Mouse (Mus musculus) heart, adult 2 months (tissue): ENCODE results near the gene Mtus2. TPM values are rescaled to one million over a fixed set of nuclear protein-coding genes. Genes with fewer than 3 reads are reported as not detected.

ENCODE experiments used
- DNase-seq, 2 experiments: peaks; one replicate each; pipeline ENCODE4 v3.0.0; 2021
- H3K27ac ChIP-seq: fragments of 200-600 bp; 2 replicates; pipeline ENCODE4 v1.8.1; 2022
- H3K27me3 ChIP-seq: fragments of 200-500 bp; 2 replicates; pipeline ENCODE4 v1.6.1; 2012; ENCODE audit warnings: mild to moderate bottlenecking, low read length, inconsistent platforms, mixed read lengths; ENCODE audit not compliant: control insufficient read depth, insufficient read depth
- H3K36me3 ChIP-seq: fragments of 200-500 bp; 2 replicates; pipeline ENCODE4 v1.6.1; 2012; ENCODE audit warnings: low read length, inconsistent platforms; ENCODE audit not compliant: control insufficient read depth, insufficient read depth
- H3K4me1 ChIP-seq: fragments of 200-500 bp; 2 replicates; pipeline ENCODE4 v1.6.1; 2011; ENCODE audit warnings: low read length; ENCODE audit not compliant: control insufficient read depth, insufficient read depth
- H3K4me3 ChIP-seq: fragments of 200-600 bp; 2 replicates; pipeline ENCODE4 v1.8.1; 2022
- H3K79me2 ChIP-seq: fragments of 200-500 bp; replicated peaks from 2 replicates; pipeline ENCODE4 v1.6.1; 2012; ENCODE audit warnings: mild to moderate bottlenecking, inconsistent platforms, low read length, moderate library complexity, mixed read lengths; ENCODE audit not compliant: control insufficient read depth, insufficient read depth
- H3K9ac ChIP-seq: fragments of 200-500 bp; 2 replicates; pipeline ENCODE4 v1.6.1; 2012; ENCODE audit warnings: low read depth, mild to moderate bottlenecking, control low read depth, inconsistent platforms, low read length, mixed read lengths
- CTCF ChIP-seq: fragments of 200-600 bp; IDR thresholded peaks from 2 replicates; pipeline ENCODE4 v1.8.1; 2022; ENCODE audit warnings: antibody characterized with exemption, mild to moderate bottlenecking, moderate library complexity
- EP300 ChIP-seq: fragments of 200-500 bp; IDR thresholded peaks from 2 replicates; pipeline ENCODE4 v1.6.1; 2011; ENCODE audit warnings: low read depth, low read length, control low read depth; ENCODE audit not compliant: insufficient read depth
- POLR2A ChIP-seq: fragments of 200-500 bp; IDR thresholded peaks from 2 replicates; pipeline ENCODE4 v1.6.1; 2011; ENCODE audit warnings: mild to moderate bottlenecking, low read depth, low read length, control low read depth; ENCODE audit not compliant: insufficient read depth
- WGBS: fragments of 180-500 bp; shearing (Covaris S2); methylation state at CpG from one replicate; pipeline ENCODE4 v1.1.7; 2018; 5-methylcytosine and 5-hydroxymethylcytosine counted together
- intact Hi-C: fragments of 180-260 bp; cut with DNase I; formaldehyde crosslinking; loops from one replicate; pipeline ENCODE4 v1.15.1; 2025
- polyA plus RNA-seq: library from polyadenylated mRNA; depleted of rRNA; stranded (reverse); fragments of >200 nt; gene quantifications from 2 replicates; pipeline ENCODE4 v1.2.3, GENCODE M21; 2012; rRNA removed
- total RNA-seq, 2 experiments: library from RNA; stranded (reverse); gene quantifications; 2 replicates each; pipeline ENCODE4 v1.2.3; 2021

Mtus2 gene
- total and polyA plus RNA-seq, 3 experiments = 53.5 to 109 (median 96.9) TPM

DNA sequence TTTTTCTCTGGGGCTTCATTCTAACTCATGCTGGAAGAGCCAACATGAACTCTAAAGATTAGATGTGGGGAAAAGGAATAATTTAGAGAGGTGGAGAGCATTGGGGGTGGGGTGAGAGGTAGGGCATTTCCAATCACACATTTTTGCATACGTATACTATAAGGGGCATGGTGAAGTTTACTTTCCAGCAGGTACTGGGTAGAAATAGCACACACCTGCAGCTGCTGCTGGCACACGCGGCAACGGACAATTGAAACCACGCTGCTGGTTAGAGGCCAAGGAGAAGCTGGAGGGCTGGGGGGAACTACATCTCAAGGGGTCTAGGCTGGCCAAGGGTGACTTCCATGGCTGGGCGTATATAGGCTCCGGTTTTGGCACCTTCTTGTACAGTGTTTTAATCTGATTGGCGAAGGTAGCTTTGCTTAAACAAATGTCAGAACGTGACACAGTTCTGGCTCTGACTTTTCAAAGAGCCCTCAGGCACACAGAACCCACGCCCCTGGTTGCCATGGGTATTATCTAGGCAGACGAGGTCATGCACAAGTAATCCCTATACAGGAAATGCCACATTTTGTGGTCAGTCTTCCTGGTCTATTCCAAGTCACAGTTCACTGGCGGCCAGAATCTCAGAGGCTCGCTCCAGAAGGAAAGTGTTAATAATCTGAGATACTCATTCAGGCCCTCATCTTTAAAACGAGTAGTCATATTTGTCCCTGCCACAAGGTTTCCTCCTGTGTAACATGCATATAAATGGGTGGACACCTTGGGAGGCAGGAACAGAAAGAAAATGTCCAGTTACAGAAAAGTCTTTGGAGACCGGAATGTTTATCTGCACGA lies 404.0 kb downstream of the Mtus2 start:
- no peak for DNase-seq
- Histone ChIP-seq H3K4me1 (peaks cover 6% of the 10 kb centered on the region; the same call in 1 of the 2 replicates), H3K36me3 (no peaks in the 10 kb centered on the region), H3K27me3 (no peaks in the 10 kb centered on the region), H3K4me3 (no peak overlapping the region), H3K27ac (no peak overlapping the region), H3K79me2 (no peaks in the 10 kb centered on the region), H3K9ac (no peak overlapping the region)
- intact Hi-C loops = no loop called here
- 23% methylated on average over 16 of the region's 16 CpGs for WGBS
- TF ChIP-seq EP300 (no peak), POLR2A (no peak), CTCF (no peak)

DNA sequence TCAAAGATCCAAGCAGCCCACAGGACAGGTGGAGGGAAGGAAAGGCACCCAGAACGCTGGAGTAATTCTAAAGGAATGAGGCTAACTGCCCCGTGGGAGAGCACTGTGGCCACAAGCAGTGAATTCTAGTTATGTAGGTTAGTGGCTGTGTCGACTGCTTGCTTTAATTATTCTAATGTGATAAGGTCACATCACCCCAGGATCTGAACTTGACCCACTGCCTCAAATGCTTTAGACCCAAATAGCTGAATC lies 404.6 kb downstream of the Mtus2 start:
- intact Hi-C loops = no loop called here
- no peak for TF ChIP-seq POLR2A
- no peak for TF ChIP-seq CTCF
- no peak for TF ChIP-seq EP300
- DNase-seq = no peak
- WGBS = 27% methylated on average over 3 of the region's 3 CpGs
- Histone ChIP-seq H3K4me1 (peaks cover 5% of the 10 kb centered on the region; the same call in 1 of the 2 replicates), H3K4me3 (no peak overlapping the region), H3K27ac (no peak overlapping the region), H3K36me3 (no peaks in the 10 kb centered on the region), H3K79me2 (no peaks in the 10 kb centered on the region), H3K27me3 (no peaks in the 10 kb centered on the region), H3K9ac (no peak overlapping the region)

DNA sequence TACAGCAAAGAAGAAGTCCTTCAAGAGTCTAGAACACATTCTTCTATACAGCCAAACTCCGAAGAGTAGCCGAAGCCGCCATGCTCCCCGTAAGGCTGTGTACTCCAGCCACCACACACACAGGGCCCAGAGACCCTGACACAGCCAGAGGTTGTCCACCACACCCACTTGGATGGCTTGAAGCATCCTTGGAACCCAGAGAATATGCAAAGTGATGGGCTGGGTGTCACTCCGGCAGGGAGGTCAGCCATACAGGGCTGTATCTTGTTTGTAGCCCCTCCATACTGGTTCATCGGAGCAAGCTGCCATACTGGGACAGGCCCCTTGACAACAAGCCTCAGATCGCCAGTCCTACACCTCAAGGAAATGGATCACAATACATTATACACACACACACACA lies 405.2 kb downstream of the Mtus2 start:
- H3K79me2 ChIP-seq = no peaks in the 10 kb centered on the region
- no peak overlapping the region for H3K4me3 ChIP-seq
- no peaks in the 10 kb centered on the region for H3K27me3 ChIP-seq
- no peak overlapping the region for H3K27ac ChIP-seq
- no peaks in the 10 kb centered on the region for H3K36me3 ChIP-seq
- H3K9ac ChIP-seq = no peak overlapping the region
- WGBS = 96% methylated on average over 7 of the region's 7 CpGs
- no peak for TF ChIP-seq CTCF
- TF ChIP-seq POLR2A = no peak
- no peak for TF ChIP-seq EP300
- peaks cover 3% of the 10 kb centered on the region; the same call in 1 of the 2 replicates for H3K4me1 ChIP-seq
- no peak for DNase-seq
- intact Hi-C loops = no loop called here

DNA sequence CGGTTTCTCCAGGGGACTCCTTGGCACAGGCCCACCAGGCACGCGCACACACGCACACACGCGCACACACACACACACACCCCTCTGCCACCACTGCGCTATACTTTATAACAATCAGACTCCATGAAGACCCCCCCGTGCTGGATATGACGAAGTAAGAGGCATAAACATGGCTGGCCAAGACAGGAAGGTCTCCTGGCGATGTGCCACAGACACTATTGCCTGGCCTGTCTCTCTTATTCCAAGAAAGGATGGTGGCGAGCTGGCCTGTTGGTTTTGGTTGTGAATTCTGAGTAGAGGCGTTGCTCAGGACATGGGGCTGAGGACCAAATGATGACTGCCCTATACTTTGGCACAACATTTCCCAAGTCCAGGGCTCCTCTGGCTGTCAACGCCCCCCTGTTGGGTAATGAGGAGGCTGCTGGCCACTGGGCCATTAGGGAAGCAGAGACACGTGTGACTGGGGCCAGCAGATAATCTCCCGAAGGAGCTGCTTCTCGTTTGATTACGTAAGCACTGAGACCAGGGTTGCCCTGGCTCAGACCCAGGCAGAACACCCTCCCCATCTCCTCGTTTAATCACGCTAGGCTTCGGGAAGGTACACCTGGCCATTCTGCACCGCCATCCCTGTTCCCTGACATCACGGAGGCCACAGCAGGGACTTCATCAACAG lies 406.5 kb downstream of the Mtus2 start:
- TF ChIP-seq CTCF (no peak), POLR2A (no peak), EP300 (no peak)
- Histone ChIP-seq H3K9ac (no peak overlapping the region), H3K27ac (no peak overlapping the region), H3K27me3 (no peaks in the 10 kb centered on the region), H3K4me1 (peaks cover 3% of the 10 kb centered on the region; the same call in 1 of the 2 replicates), H3K36me3 (no peaks in the 10 kb centered on the region), H3K79me2 (no peaks in the 10 kb centered on the region), H3K4me3 (no peak overlapping the region)
- DNase-seq = no peak
- WGBS = 72% methylated on average over 22 of the region's 22 CpGs
- intact Hi-C loops = no loop called here

Other genes starting within 250 kb of the Mtus2 start
- gene Flt1, start 231.3 kb upstream of the Mtus2 start, total RNA-seq = 10 to 100 TPM; 82.1 to 88.3 TPM
- gene Flt1, start 231.3 kb upstream of the Mtus2 start, polyA plus RNA-seq = 20.5 and 30.6 TPM in 2 replicates
- 100 to 1,000 TPM; 137 to 176 TPM for gene Pomp, start 96.9 kb upstream of the Mtus2 start, total RNA-seq
- 86.5 and 118 TPM in 2 replicates for gene Pomp, start 96.9 kb upstream of the Mtus2 start, polyA plus RNA-seq
- 10 to 100 TPM in 1 of 2 experiments, 1 to 10 TPM in 1; 7.1 to 16.4 TPM for gene Slc46a3, start 62.5 kb upstream of the Mtus2 start, total RNA-seq
- gene Slc46a3, start 62.5 kb upstream of the Mtus2 start, polyA plus RNA-seq = 22.5 and 30.1 TPM in 2 replicates